Mouse (Mus musculus) brain, adult 10 weeks (tissue): ENCODE data around the gene Tlx2. TPM values are rescaled to one million over a fixed set of nuclear protein-coding genes. Genes with fewer than 3 reads are reported as not detected.

ENCODE experiments used
- polyA plus RNA-seq: library from polyadenylated mRNA; stranded (reverse); fragments of 350-450 nt; fragmentation: Illumina TruSeq; extraction: RNeasy Lipid Tissue Mini Kit (QIAGEN cat#74804); gene quantifications from one replicate; pipeline ENCODE4 v1.2.3, GENCODE M21; 2015; ENCODE audit warnings: low read depth, low replicate concordance

Gene Tlx2
- not detected for polyA plus RNA-seq

DNA sequence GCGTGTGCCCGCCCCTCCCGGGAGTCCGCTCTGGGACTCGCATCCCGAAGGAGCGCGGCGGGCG, at the start of gene Tlx2:
TSS of gene Tlx2 (minus strand) at position 47 of the 64 bp plus-strand sequence.

DNA sequence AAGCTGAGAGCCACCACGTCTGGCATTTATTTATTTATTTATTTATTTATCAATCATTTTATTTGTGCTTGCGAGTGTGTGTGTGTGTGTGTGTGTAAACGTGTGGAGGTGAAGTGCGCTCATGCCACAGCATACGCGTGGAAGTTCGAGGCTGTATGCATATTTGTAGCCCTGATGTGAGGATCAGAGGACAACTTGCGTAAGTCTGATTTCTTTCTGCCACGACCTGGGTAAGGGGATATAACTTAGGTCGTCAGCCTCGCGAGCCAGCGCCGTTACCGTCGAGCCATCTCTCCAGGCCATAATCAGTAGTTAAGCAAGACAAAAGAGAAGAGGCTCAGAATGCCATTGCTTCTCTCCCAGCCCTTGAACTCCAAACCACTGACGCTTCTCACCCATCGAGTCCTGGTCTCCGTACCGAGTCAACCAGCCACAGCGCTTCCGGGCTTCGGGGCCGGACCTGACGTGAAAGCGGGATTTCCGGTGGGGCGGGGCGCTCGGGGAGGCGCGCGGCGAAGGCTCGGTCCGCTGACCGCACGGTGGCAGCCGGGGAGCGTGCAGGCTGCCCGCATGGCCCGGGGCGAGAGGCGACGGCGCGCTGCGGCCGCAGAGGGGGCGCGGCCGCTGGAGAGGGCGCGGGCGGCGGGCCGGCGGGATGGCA, 45.0 kb upstream of the Tlx2 start, which contains the start of gene Mogs:
TSS of gene Mogs (plus strand) at position 486 of the 661 bp plus-strand sequence.

DNA sequence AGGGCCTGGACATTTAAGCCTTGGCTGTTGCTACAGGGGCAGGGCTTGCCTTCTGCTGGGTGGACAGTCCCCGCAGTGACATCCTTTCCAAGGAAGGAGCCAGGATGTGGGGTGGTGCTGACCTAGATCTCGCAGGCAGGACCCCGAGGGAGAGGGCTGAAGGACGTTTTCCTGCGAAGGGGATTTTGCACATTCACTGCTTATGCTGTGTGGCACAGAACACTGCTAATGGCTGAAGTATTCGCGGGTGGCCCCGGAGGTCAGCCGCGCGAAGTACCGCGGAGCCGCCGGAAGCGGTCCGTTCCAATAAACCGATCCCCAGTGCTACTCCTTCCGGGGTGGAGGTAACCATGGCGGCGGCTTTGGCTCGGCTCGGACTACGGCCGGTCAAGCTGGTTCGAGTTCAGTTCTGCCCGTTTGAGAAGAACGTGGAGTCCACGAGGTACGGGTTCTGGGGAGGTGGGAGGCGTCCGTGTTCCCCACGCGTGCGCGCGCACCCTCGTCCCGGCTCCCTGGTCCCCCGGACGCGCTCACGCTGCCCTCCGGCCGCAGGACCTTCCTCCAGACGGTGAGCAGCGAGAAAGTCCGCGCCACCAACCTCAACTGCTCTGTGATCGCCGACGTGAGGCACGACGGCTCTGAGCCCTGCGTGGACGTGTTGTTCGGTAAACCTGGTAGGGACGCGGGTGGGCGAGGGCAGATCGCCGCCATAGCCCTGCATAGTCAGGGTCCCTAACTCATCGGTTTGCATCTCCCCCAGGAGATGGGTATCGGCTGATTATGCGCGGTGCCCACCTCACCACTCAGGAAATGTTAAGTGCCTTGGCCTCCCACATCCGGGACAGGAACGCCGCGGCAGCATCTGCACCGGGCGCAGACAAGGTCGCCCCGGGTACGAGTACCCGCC, 38.9 kb upstream of the Tlx2 start, which contains the start of gene Mrpl53:
TSS of gene Mrpl53 (plus strand) at position 279 of the 907 bp plus-strand sequence.

DNA sequence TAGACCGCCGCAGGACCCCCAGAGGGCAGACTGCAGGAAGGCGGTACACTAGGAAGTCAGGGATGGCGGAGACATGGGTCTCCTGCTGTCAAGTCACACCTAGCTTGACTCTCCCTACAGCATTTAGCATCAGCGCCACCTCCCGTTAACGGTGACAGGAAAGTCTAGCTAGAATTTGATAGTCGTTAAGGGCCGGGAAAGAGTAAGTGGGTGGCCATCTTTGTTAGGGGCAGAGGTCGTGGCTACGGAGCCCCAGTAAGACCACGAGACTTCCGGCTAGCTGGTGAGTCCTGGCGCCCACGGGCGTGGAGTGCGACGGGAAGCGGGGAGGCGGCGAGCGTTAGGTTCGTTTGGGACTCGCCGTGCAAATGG, 31.2 kb upstream of the Tlx2 start, which contains the start of the genes Ccdc142 and Gm42688:
TSS of gene Ccdc142 (plus strand) at position 286 of the 372 bp plus-strand sequence.
TSS of gene Gm42688 (plus strand) at position 302 of the 372 bp plus-strand sequence.

DNA sequence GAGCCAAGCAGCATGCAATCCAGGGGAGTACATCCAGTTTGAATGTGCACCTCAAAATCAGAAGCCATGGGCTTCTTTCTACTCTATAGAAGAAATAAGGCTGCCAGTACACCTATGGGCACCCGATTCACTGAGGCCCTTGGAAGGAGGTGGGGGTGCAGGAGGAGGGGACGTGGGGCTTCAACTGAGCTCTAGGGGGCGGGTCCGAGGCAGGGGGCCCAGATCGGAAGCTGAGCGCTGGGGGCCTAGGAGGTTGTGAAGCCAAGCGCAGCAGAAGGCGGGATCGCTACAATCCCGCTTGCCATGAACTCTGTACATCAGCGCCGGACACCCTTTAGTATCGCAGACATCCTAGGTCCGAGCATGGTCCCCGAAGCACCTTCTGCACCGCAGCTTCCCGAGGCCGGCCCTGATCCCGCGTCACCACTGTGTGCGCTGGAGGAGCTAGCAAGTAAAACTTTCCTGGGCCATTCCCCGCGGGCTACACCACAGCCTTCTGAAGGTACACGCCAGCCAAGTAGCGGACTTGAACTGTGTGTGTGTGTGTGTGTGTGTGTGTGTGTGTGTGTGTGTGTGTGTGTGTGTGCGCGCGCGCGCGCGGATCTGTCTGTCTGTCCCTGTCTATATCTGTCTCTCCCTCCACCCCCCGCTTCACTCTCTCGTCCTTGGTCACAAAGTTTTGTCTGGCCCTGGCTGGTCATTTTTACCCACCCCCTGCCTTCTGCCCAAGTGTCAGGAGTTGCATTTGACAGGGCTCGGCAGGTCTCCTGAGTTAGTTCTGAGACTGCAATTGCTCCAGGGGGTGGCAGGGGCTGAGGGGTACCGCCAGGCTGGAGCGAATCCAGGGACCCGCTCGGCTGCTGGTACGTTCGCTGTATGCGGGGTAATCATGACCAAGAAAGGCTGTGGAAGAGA, 16.3 kb upstream of the Tlx2 start, which contains the start of gene Lbx2:
TSS of gene Lbx2 (plus strand) at position 247 of the 915 bp plus-strand sequence.

DNA sequence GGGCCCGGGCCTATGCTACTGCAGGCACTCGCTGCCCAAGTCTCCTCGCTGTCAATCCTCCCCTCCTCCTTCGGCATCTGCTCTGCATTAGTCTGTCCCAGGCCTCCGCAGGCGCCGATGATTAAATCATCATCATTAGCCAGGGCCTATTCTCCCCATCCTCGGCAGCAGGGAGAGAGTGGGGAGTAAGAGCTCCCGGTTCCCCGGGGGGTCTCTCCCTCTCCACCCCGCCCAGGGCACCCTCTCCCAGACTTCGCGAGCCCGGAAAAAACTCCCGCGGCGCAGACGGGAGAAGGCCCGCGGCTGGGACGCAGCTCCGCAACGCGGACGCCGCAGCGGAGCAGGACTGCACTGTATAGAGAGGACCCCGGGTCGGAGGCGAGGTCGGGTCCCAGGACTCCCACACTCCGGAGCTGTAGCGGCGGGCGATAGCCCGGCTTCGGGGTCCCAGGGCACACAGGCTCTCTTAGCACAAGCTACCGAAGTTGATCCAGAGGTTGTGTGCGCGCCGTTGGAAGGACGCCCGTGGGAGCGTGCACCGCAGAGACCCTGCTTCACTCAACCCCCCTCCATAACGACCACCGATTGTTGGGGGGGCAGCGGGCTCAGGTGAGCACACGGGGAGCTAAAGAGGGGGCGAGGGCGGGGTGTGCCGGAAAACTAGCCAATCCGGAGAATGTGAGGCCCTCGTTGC, 7.7 kb upstream of the Tlx2 start, which contains the start of gene Pcgf1:
TSS of gene Pcgf1 (plus strand) at position 240 of the 694 bp plus-strand sequence.

DNA sequence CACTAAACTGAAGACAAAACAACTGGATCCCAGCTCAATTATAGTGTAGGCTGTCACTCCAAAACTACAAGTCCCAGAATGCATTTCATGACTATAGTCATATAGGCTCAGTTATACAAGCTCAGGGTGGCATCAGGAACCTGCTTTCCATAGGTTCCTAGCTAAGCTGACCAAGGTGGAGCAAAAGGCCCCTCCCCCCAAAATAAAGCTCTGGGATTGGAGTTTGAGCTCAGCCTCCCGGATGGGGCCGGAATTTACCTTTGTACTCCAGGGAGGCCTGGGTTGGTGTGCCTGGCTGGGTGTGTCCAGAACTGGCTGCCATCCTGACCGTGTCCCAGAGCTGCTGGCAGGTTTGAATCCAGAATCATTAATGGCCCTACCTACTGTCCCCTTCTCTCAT, 12.3 kb downstream of the Tlx2 start, which contains the start of gene Dqx1:
TSS of gene Dqx1 (plus strand) at position 55 of the 400 bp plus-strand sequence.

DNA sequence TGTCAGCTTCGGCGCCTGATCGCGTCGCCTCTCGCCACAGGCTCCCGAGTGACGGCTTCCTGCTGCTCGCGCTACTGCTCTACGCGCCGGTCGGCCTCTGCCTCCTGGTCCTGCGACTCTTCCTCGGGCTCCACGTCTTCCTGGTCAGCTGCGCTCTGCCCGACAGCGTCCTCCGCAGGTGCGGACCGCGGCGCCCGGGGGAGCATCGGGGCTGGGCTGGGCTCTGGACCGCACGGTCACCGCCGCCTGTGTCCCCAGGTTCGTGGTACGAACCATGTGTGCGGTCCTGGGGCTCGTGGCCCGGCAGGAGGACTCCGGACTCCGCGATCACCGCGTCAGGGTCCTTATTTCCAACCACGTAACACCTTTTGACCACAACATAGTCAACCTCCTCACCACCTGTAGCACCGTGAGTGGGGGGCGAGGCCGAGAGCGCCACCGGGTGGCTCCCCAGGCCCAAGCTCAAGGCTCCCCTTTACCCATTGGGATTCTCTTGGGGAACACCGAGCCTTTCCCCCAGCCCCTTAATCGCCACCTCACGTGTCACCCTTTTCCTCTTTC, 15.1 kb downstream of the Tlx2 start, which contains the start of gene Htra2:
TSS of gene Htra2 (minus strand) at position 403 of the 561 bp plus-strand sequence.

DNA sequence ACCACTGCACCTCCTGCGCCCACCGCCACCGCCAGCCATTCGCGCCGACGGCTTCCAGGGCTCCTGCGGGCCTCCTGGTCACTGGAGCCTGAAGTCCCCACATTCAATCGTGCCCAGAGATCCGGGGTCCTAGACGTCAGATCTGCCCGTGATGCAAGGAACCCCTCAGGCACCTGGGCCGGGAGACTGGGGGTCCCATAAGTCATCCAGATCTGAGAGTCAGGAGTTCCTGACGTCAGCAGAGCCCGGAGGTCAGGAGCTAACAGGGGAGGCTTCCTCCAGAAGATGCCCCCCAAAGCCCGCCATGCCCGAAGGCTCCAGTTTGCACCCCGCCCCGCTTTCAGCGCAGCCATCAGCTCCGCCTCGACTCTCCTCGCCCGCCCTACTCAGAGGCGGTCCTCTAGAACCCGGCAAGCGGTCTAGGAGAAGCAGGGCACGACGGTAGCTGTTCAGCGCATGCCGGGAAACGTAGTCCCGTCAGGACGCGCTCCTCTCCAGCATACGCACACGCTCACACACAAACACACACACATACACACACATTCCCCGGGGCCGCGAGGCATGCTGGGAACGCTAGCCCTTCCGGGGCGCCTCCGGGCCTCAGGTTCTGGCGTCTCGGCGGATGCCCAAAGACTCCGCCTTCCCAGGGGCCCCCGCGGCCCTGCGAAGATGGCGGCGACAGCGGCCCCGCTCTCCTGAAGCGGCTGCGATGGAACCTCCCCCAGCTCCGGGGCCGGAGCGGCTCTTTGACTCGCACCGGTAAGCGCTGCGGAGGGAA, 15.8 kb downstream of the Tlx2 start, which contains the start of gene Aup1:
TSS of gene Aup1 (plus strand) at position 448 of the 778 bp plus-strand sequence.

DNA sequence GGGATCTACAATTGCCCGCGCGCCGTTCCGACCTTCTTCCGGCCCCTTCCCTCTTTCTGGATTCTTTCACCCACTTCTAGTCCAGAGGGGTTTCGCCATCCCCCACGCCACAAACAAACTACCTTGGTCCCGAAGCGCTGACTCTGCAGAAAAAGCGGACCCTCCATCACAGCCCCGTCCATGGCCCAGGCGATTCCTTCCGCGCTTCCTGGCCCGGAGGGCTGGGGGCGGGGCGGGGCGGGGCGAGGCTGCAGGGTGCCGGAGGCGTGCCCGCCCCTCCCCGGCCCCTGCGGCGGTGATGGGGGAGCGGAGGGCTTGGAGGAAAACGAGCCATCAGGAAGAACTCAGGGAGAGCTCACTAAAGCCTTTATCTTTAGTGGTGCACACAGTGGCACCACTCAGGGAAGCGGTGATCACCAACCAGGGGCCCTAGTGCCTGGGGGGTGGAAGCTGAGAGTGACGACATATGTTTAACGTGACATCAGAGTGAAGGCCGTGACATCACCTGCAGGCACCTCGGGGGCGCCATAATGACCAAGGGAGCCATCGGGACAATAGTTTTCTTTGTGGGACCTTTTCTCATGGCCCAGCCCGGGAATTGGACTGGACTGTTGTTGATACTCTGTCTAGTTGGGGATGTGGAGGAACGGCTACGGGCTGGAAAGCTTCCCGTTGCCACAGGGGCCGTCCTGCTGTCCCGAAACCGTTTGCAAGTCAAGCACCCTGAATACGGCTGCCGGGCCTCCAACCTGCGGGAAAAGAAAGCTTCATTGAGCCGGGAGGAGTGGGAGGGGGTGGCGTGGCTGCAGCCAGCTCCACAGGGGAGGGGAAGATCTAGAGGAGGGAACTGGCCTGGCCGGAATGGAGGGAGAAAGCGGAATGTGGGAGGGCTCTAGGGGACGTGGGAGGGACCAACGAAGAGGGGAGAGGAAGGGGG, 36.6 kb downstream of the Tlx2 start, which contains the start of the genes Dok1 and Loxl3:
TSS of gene Dok1 (minus strand) at position 223 of the 937 bp plus-strand sequence.
TSS of gene Loxl3 (plus strand) at position 925 of the 937 bp plus-strand sequence.

Other genes starting within 250 kb of the Tlx2 start
- 24.2 TPM for gene Sema4f, start 130.5 kb downstream of the Tlx2 start, polyA plus RNA-seq
- not detected for gene M1ap, start 123.4 kb downstream of the Tlx2 start, polyA plus RNA-seq
- gene Dok1, start 36.8 kb downstream of the Tlx2 start, polyA plus RNA-seq, result 1.1 TPM
- gene Loxl3, start 36.1 kb downstream of the Tlx2 start, polyA plus RNA-seq, result 3.7 TPM
- gene Aup1, start 15.8 kb downstream of the Tlx2 start, polyA plus RNA-seq, result 130 TPM
- gene Htra2, start 15.0 kb downstream of the Tlx2 start, polyA plus RNA-seq, result 47.0 TPM
- gene Dqx1, start 12.4 kb downstream of the Tlx2 start, polyA plus RNA-seq, result 0.34 TPM
- gene Pcgf1, start 7.6 kb upstream of the Tlx2 start, polyA plus RNA-seq, result 39.5 TPM
- gene Lbx2, start 16.1 kb upstream of the Tlx2 start, polyA plus RNA-seq, result not detected
- gene Ccdc142, start 31.3 kb upstream of the Tlx2 start, polyA plus RNA-seq, result 1.9 TPM
- gene Gm42688, start 31.3 kb upstream of the Tlx2 start, polyA plus RNA-seq, result 4.3 TPM
- gene Mrpl53, start 38.7 kb upstream of the Tlx2 start, polyA plus RNA-seq, result 109 TPM
- 21.4 TPM for gene Mogs, start 45.2 kb upstream of the Tlx2 start, polyA plus RNA-seq
- gene Wbp1, start 51.3 kb upstream of the Tlx2 start, polyA plus RNA-seq, result 53.1 TPM
- 16.5 TPM for gene Ino80b, start 55.1 kb upstream of the Tlx2 start, polyA plus RNA-seq
- gene Rtkn, start 65.2 kb upstream of the Tlx2 start, polyA plus RNA-seq, result 108 TPM
- 30.7 TPM for gene Wdr54, start 86.1 kb upstream of the Tlx2 start, polyA plus RNA-seq
- 25.7 TPM for gene 1700003E16Rik, start 86.1 kb upstream of the Tlx2 start, polyA plus RNA-seq
- gene Dctn1, start 95.6 kb upstream of the Tlx2 start, polyA plus RNA-seq, result 208 TPM
- 1.6 TPM for gene Slc4a5, start 149.5 kb upstream of the Tlx2 start, polyA plus RNA-seq